Mouse (Mus musculus) hindbrain, embryonic 11.5 days (tissue): ENCODE data around the gene Slirp. TPM values are rescaled to one million over a fixed set of nuclear protein-coding genes. Genes with fewer than 3 reads are reported as not detected.
"Not testable (repeated sequence)": the region's sequence is repeated elsewhere in the genome, so short reads cannot be mapped to it uniquely, and the experiment has no call there.

Experiments
- ATAC-seq: fragments of 200-750 bp; cut with Nextera tagmentation; 2 replicates; pipeline ENCODE4 v1.8.0; 2017; ENCODE audit warnings: mild to moderate bottlenecking, moderate TSS enrichment, moderate library complexity; ENCODE audit not compliant: low FRiP score
- DNase-seq: peaks from one replicate; pipeline ENCODE4 v3.0.0-alpha.2; 2015; ENCODE audit warnings: low spot score
- H3K27ac ChIP-seq: fragments of 300-500 bp; sonication (generic); 2 replicates; pipeline ENCODE4 v1.5.1; 2014; ENCODE audit warnings: mild to moderate bottlenecking, low read depth, low read length
- H3K27me3 ChIP-seq: fragments of 300-500 bp; sonication (generic); 2 replicates; pipeline ENCODE4 v1.6.1; 2014; ENCODE audit warnings: mild to moderate bottlenecking, low read length, moderate library complexity, mixed read lengths; ENCODE audit not compliant: control insufficient read depth, insufficient read depth
- H3K36me3 ChIP-seq: fragments of 300-500 bp; sonication (generic); 2 replicates; pipeline ENCODE4 v1.6.1; 2014; ENCODE audit warnings: mild to moderate bottlenecking, low read length, moderate library complexity, mixed read lengths; ENCODE audit not compliant: control insufficient read depth, insufficient read depth
- H3K4me1 ChIP-seq: fragments of 300-500 bp; sonication (generic); replicated peaks from 2 replicates; pipeline ENCODE4 v1.6.1; 2014; ENCODE audit warnings: low read length, mixed read lengths; ENCODE audit not compliant: control insufficient read depth, insufficient read depth
- H3K4me2 ChIP-seq: fragments of 300-500 bp; sonication (generic); replicated peaks from 2 replicates; pipeline ENCODE4 v1.6.1; 2014; ENCODE audit warnings: mild to moderate bottlenecking, low read depth, low read length
- H3K4me3 ChIP-seq: fragments of 300-500 bp; sonication (generic); 2 replicates; pipeline ENCODE4 v1.5.1; 2014; ENCODE audit warnings: low read depth, low read length
- H3K9ac ChIP-seq: fragments of 300-500 bp; sonication (generic); 2 replicates; pipeline ENCODE4 v1.6.1; 2014; ENCODE audit warnings: low read depth, low read length
- H3K9me3 ChIP-seq: fragments of 300-500 bp; sonication (generic); 2 replicates; pipeline ENCODE4 v1.6.1; 2016; ENCODE audit warnings: low read length; ENCODE audit not compliant: control insufficient read depth
- WGBS: fragments of 180-500 bp; shearing (Covaris S2); extraction: QIAGEN DNeasy Blood & Tissue Kit; methylation state at CpG from one replicate; pipeline ENCODE4 v1.1.7; 2014; 5-methylcytosine and 5-hydroxymethylcytosine counted together
- polyA plus RNA-seq: library from polyadenylated mRNA; unstranded; fragments of >200 nt; fragmentation: Nextera tagmentation; extraction: Ambion mirVana; gene quantifications from 2 replicates; pipeline ENCODE4 v1.2.1, GENCODE M21; 2014

Gene Slirp
- polyA plus RNA-seq, 1 experiment from 2014 or later: 277 TPM

- peak; percentile 39 for ATAC-seq
- 6% methylated on average over 16 of the region's 16 CpGs for WGBS
Measured at GRCm38 (mm10) chr12:87444211-87444610, 515 bp downstream of the Slirp start.

GRCm38 (mm10) chr12:87449456-87449855 lies 5.8 kb downstream of the Slirp start:
- Histone ChIP-seq H3K9me3 (no peaks in the 10 kb centered on the region), H3K4me2 (no peak overlapping the region), H3K27me3 (no peaks in the 10 kb centered on the region), H3K4me3 (no peak overlapping the region), H3K36me3 (0 out of 2 replicates have a peak, but pooled peaks cover 3% of the 10 kb centered on the region), H3K27ac (no peak overlapping the region), H3K9ac (no peak overlapping the region), H3K4me1 (no peaks in the 10 kb centered on the region)
- DNase-seq (no peak), ATAC-seq (no peak)
- 90% methylated on average over 9 of the region's 9 CpGs for WGBS

More at GRCm38 (mm10) chr12:87444211-87444610, 515 bp downstream of the Slirp start:
- peak; percentile 32 for DNase-seq
- Histone ChIP-seq H3K27me3 (no peaks in the 10 kb centered on the region), H3K27ac (no peak overlapping the region), H3K4me1 (0 out of 2 replicates have a peak, but pooled peaks cover 2% of the 10 kb centered on the region), H3K4me2 (peak overlapping the region; percentile 68), H3K4me3 (peak overlapping the region; percentile 99), H3K9me3 (no peaks in the 10 kb centered on the region), H3K36me3 (peaks cover 10% of the 10 kb centered on the region; the same call in 1 of the 2 replicates), H3K9ac (peak overlapping the region; percentile 92; the same call in 1 of the 2 replicates)

GRCm38 (mm10) chr12:87464678-87465297 lies 21.1 kb downstream of the Slirp start:
- ATAC-seq (no peak), DNase-seq (no peak)
- Histone ChIP-seq H3K4me2 (no peak overlapping the region), H3K4me1 (no peaks in the 10 kb centered on the region), H3K9me3 (no peaks in the 10 kb centered on the region), H3K27me3 (no peaks in the 10 kb centered on the region), H3K27ac (no peak overlapping the region), H3K4me3 (no peak overlapping the region), H3K9ac (no peak overlapping the region), H3K36me3 (peaks cover 12% of the 10 kb centered on the region; the same call in 1 of the 2 replicates)
- WGBS: 92% methylated on average over 6 of the region's 6 CpGs

- Histone ChIP-seq H3K27me3 (no peaks in the 10 kb centered on the region), H3K9ac (0 out of 2 replicates have a peak overlapping the region, but pooled peaks have one; percentile 86), H3K36me3 (no peaks in the 10 kb centered on the region), H3K27ac (no peak overlapping the region), H3K4me2 (peak overlapping the region; percentile 59), H3K9me3 (no peaks in the 10 kb centered on the region), H3K4me3 (0 out of 2 replicates have a peak overlapping the region, but pooled peaks have one; percentile 73), H3K4me1 (no peaks in the 10 kb centered on the region)
- WGBS: 79% methylated on average over 7 of the region's 7 CpGs
- DNase-seq (no peak), ATAC-seq (no peak)
Measured at GRCm38 (mm10) chr12:87470263-87471136, 26.8 kb downstream of the Slirp start.

- Histone ChIP-seq H3K36me3 (no peaks in the 10 kb centered on the region), H3K4me2 (peak overlapping the region; percentile 59), H3K4me3 (peak overlapping the region; percentile 73), H3K9ac (peak overlapping the region; percentile 86), H3K4me1 (no peaks in the 10 kb centered on the region), H3K27me3 (no peaks in the 10 kb centered on the region), H3K27ac (peak overlapping the region; percentile 73), H3K9me3 (no peaks in the 10 kb centered on the region)
- under 1% methylated on average over 19 of the region's 19 CpGs for WGBS
- no peak for ATAC-seq
- DNase-seq: no peak
Measured at GRCm38 (mm10) chr12:87471421-87471963, 27.8 kb downstream of the Slirp start.

GRCm38 (mm10) chr12:87471964-87472786 lies 28.5 kb downstream of the Slirp start, which contains the start of gene Snw1:
Gene Snw1, minus strand, starts transcription at chr12:87472274.
- peak within 1 kb of the TSS; percentile 73 for H3K27ac ChIP-seq
- 3% methylated on average over 45 of the region's 45 CpGs for WGBS
- DNase-seq: peak; percentile 97
- H3K36me3 ChIP-seq: no peaks in the 10 kb centered on the region
- H3K27me3 ChIP-seq: no peaks in the 10 kb centered on the region
- peak; percentile 95 for ATAC-seq
- H3K4me2 ChIP-seq: peak within 1 kb of the TSS; percentile 59
- H3K4me1 ChIP-seq: no peaks in the 10 kb centered on the region
- peak within 1 kb of the TSS; percentile 86 for H3K9ac ChIP-seq
- H3K9me3 ChIP-seq: no peaks in the 10 kb centered on the region
- peak within 1 kb of the TSS; percentile 73 for H3K4me3 ChIP-seq

GRCm38 (mm10) chr12:87474756-87475155 lies 31.1 kb downstream of the Slirp start:
- Histone ChIP-seq H3K36me3 (no peaks in the 10 kb centered on the region), H3K9me3 (no peaks in the 10 kb centered on the region), H3K9ac (no peak overlapping the region), H3K27ac (no peak overlapping the region), H3K4me3 (no peak overlapping the region), H3K4me1 (no peaks in the 10 kb centered on the region), H3K27me3 (no peaks in the 10 kb centered on the region), H3K4me2 (no peak overlapping the region)
- no peak for DNase-seq
- WGBS: 86% methylated on average over 3 of the region's 3 CpGs
- no peak for ATAC-seq

- H3K27me3 ChIP-seq: not testable (repeated sequence)
- WGBS: 88% methylated on average over 5 of the region's 5 CpGs
Measured at GRCm38 (mm10) chr12:87482482-87482881, 38.8 kb downstream of the Slirp start.

More at GRCm38 (mm10) chr12:87482482-87482881, 38.8 kb downstream of the Slirp start:
- H3K27ac ChIP-seq, ATAC-seq, H3K9me3 ChIP-seq, H3K9ac ChIP-seq, H3K4me1 ChIP-seq, H3K4me3 ChIP-seq, H3K4me2 ChIP-seq, H3K36me3 ChIP-seq, DNase-seq: not testable (repeated sequence)
